Mouse (Mus musculus) c-Kit-negative CD71-positive TER-119-positive erythroid progenitor cells, embryonic 14.5 days (primary cell): ENCODE measurements around the gene Gfpt2.

ENCODE experiments used
- DNase-seq: peaks from one replicate; pipeline ENCODE4 v3.0.0-alpha.2; 2013; ENCODE audit warnings: low read depth, low spot score

Gene Gfpt2

DNA sequence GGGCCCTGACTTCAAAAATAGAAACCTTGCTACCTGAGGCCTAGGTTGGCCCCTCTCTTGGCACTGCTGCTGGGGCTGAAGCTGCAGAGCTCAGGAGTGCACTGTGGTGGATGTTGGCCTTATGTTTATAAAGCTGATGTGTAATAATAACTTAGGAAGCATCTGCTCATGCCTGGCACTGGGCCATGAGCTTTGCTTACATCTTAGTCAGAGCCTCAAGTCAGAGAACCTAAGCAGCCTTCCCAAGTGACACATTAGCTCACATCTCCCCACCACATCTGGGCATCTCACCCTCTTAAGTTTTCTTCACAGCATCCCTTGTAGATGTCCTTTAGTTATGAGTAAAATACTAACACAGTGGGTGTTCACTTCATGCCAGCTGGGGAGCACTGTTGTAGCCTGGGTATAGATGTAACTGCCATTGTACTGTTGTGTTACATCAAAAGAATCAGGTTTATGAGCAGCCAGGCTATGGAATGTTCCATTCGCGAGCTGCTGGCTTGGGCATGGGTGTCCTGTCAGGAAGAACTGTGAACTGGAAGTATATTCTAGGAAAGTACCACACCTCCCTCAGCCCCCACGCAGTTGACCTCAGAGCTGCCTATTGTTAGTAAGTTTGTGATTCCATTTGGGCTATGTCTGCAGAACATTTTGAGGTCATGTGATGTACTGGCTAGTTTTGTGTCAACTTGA, 86.1 kb downstream of the Gfpt2 start:
- no peak for DNase-seq

DNA sequence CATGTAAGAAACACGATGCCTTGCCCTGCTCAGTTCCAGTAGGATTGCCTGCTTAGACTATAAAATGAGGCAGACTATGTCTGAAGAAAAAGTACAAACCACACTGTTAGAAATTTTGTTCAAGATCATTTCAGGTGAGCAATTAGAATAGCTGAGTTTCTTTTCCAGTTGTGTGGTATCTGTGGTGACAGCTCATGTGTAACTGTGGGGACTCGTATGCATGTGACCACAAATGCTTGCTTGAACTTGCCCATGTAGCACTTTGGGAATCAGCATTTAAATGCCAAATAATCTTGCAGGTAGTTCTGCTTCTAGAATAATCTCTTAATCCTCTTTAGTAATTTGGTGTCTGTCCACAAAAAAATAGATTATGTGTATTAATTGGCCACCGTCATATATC, 89.4 kb downstream of the Gfpt2 start:
- no peak for DNase-seq
